Mouse (Mus musculus): Measurements from ENCODE around the gene Tmtc4. TPM values are rescaled to one million over a fixed set of nuclear protein-coding genes. Genes with fewer than 3 reads are reported as not detected.

Gene Tmtc4
- polyA plus RNA-seq, 1 experiment from 2014 or later, result 48.0 TPM

GRCm38 (mm10) chr14:122902136-122902535, 81.7 kb downstream of the Tmtc4 start:
- no peak overlapping the region for H3K4me2 ChIP-seq (ENCODE audit: low read length)
- no peak overlapping the region for H3K27ac ChIP-seq (ENCODE audit: low read length)
- no peaks in the 10 kb centered on the region for H3K4me1 ChIP-seq (ENCODE audit: control insufficient read depth, insufficient read depth, low read length)
- no peak overlapping the region for H3K4me3 ChIP-seq (ENCODE audit: low read depth, low read length)
- H3K36me3 ChIP-seq (ENCODE audit: control insufficient read depth, insufficient read depth, low read length), result peaks cover 3% of the 10 kb centered on the region; the same call in 1 of the 2 replicates
- ATAC-seq, result no peak
- H3K9me3 ChIP-seq (replicated peaks; ENCODE audit: control insufficient read depth, low read length, poor library complexity, severe bottlenecking), result no peaks in the 10 kb centered on the region
- H3K27me3 ChIP-seq (ENCODE audit: control insufficient read depth, insufficient read depth, low read depth, low read length), result no peaks in the 10 kb centered on the region
- H3K9ac ChIP-seq (ENCODE audit: low read depth, low read length), result no peak overlapping the region
- 58% methylated on average over 2 of the region's 2 CpGs for WGBS

- no peaks in the 10 kb centered on the region for H3K4me1 ChIP-seq (ENCODE audit: control insufficient read depth, insufficient read depth, low read length)
- ATAC-seq, result no peak
- H3K4me3 ChIP-seq (ENCODE audit: low read depth, low read length), result no peak overlapping the region
- H3K9ac ChIP-seq (ENCODE audit: low read depth, low read length), result no peak overlapping the region
- no peaks in the 10 kb centered on the region for H3K27me3 ChIP-seq (ENCODE audit: control insufficient read depth, insufficient read depth, low read depth, low read length)
- WGBS, result 88% methylated on average over 2 of the region's 2 CpGs
- H3K9me3 ChIP-seq (replicated peaks; ENCODE audit: control insufficient read depth, low read length, poor library complexity, severe bottlenecking), result no peaks in the 10 kb centered on the region
- no peak overlapping the region for H3K27ac ChIP-seq (ENCODE audit: low read length)
- H3K4me2 ChIP-seq (ENCODE audit: low read length), result no peak overlapping the region
- peaks cover 3% of the 10 kb centered on the region; the same call in 1 of the 2 replicates for H3K36me3 ChIP-seq (ENCODE audit: control insufficient read depth, insufficient read depth, low read length)
Observed at GRCm38 (mm10) chr14:122901715-122902114, 82.1 kb downstream of the Tmtc4 start.

GRCm38 (mm10) chr14:122901177-122901576, 82.7 kb downstream of the Tmtc4 start:
- peaks cover 3% of the 10 kb centered on the region; the same call in 1 of the 2 replicates for H3K36me3 ChIP-seq (ENCODE audit: control insufficient read depth, insufficient read depth, low read length)
- H3K27ac ChIP-seq (ENCODE audit: low read length), result no peak overlapping the region
- H3K4me3 ChIP-seq (ENCODE audit: low read depth, low read length), result no peak overlapping the region
- no peaks in the 10 kb centered on the region for H3K9me3 ChIP-seq (replicated peaks; ENCODE audit: control insufficient read depth, low read length, poor library complexity, severe bottlenecking)
- H3K4me2 ChIP-seq (ENCODE audit: low read length), result no peak overlapping the region
- no peaks in the 10 kb centered on the region for H3K27me3 ChIP-seq (ENCODE audit: control insufficient read depth, insufficient read depth, low read depth, low read length)
- no peaks in the 10 kb centered on the region for H3K4me1 ChIP-seq (ENCODE audit: control insufficient read depth, insufficient read depth, low read length)
- WGBS, result 79% methylated on average over 3 of the region's 3 CpGs
- H3K9ac ChIP-seq (ENCODE audit: low read depth, low read length), result no peak overlapping the region
- ATAC-seq, result no peak

- no peaks in the 10 kb centered on the region for H3K27me3 ChIP-seq (ENCODE audit: control insufficient read depth, insufficient read depth, low read depth, low read length)
- H3K36me3 ChIP-seq (ENCODE audit: control insufficient read depth, insufficient read depth, low read length), result peaks cover 3% of the 10 kb centered on the region; the same call in 1 of the 2 replicates
- no peak overlapping the region for H3K27ac ChIP-seq (ENCODE audit: low read length)
- no peak overlapping the region for H3K9ac ChIP-seq (ENCODE audit: low read depth, low read length)
- H3K4me2 ChIP-seq (ENCODE audit: low read length), result no peak overlapping the region
- no peak overlapping the region for H3K4me3 ChIP-seq (ENCODE audit: low read depth, low read length)
- no peak for ATAC-seq
- H3K4me1 ChIP-seq (ENCODE audit: control insufficient read depth, insufficient read depth, low read length), result no peaks in the 10 kb centered on the region
- H3K9me3 ChIP-seq (replicated peaks; ENCODE audit: control insufficient read depth, low read length, poor library complexity, severe bottlenecking), result no peaks in the 10 kb centered on the region
Observed at GRCm38 (mm10) chr14:122900679-122901078, 83.2 kb downstream of the Tmtc4 start.

GRCm38 (mm10) chr14:122898550-122898949, 85.3 kb downstream of the Tmtc4 start:
- Histone ChIP-seq H3K9ac (ENCODE audit: low read depth, low read length) (no peak overlapping the region), H3K4me3 (ENCODE audit: low read depth, low read length) (no peak overlapping the region), H3K36me3 (ENCODE audit: control insufficient read depth, insufficient read depth, low read length) (no peaks in the 10 kb centered on the region), H3K4me2 (ENCODE audit: low read length) (no peak overlapping the region), H3K27me3 (ENCODE audit: control insufficient read depth, insufficient read depth, low read depth, low read length) (no peaks in the 10 kb centered on the region), H3K27ac (ENCODE audit: low read length) (no peak overlapping the region), H3K9me3 (replicated peaks; ENCODE audit: control insufficient read depth, low read length, poor library complexity, severe bottlenecking) (no peaks in the 10 kb centered on the region), H3K4me1 (ENCODE audit: control insufficient read depth, insufficient read depth, low read length) (no peaks in the 10 kb centered on the region)
- ATAC-seq, result no peak

- ATAC-seq, result no peak
- no peak overlapping the region for H3K4me2 ChIP-seq (ENCODE audit: low read length)
Observed at GRCm38 (mm10) chr14:122896106-122896505, 87.7 kb downstream of the Tmtc4 start.

GRCm38 (mm10) chr14:122891470-122891968, 92.3 kb downstream of the Tmtc4 start:
- Histone ChIP-seq H3K4me1 (ENCODE audit: control insufficient read depth, insufficient read depth, low read length) (no peaks in the 10 kb centered on the region), H3K27ac (ENCODE audit: low read length) (no peak overlapping the region), H3K27me3 (ENCODE audit: control insufficient read depth, insufficient read depth, low read depth, low read length) (no peaks in the 10 kb centered on the region), H3K9ac (ENCODE audit: low read depth, low read length) (no peak overlapping the region), H3K4me2 (ENCODE audit: low read length) (no peak overlapping the region), H3K36me3 (ENCODE audit: control insufficient read depth, insufficient read depth, low read length) (no peaks in the 10 kb centered on the region; the same call in 1 of the 2 replicates), H3K9me3 (replicated peaks; ENCODE audit: control insufficient read depth, low read length, poor library complexity, severe bottlenecking) (no peaks in the 10 kb centered on the region), H3K4me3 (ENCODE audit: low read depth, low read length) (no peak overlapping the region)
- no peak for ATAC-seq
- WGBS, result 96% methylated on average over 12 of the region's 12 CpGs

More at GRCm38 (mm10) chr14:122896106-122896505, 87.7 kb downstream of the Tmtc4 start:
- H3K4me3 ChIP-seq (ENCODE audit: low read depth, low read length), result no peak overlapping the region
- 100% methylated on average over 1 of the region's 1 CpGs for WGBS
- no peaks in the 10 kb centered on the region; the same call in 1 of the 2 replicates for H3K36me3 ChIP-seq (ENCODE audit: control insufficient read depth, insufficient read depth, low read length)
- no peak overlapping the region for H3K9ac ChIP-seq (ENCODE audit: low read depth, low read length)
- H3K27ac ChIP-seq (ENCODE audit: low read length), result no peak overlapping the region
- H3K27me3 ChIP-seq (ENCODE audit: control insufficient read depth, insufficient read depth, low read depth, low read length), result no peaks in the 10 kb centered on the region
- H3K9me3 ChIP-seq (replicated peaks; ENCODE audit: control insufficient read depth, low read length, poor library complexity, severe bottlenecking), result no peaks in the 10 kb centered on the region
- no peaks in the 10 kb centered on the region for H3K4me1 ChIP-seq (ENCODE audit: control insufficient read depth, insufficient read depth, low read length)

- no peak overlapping the region for H3K4me2 ChIP-seq (ENCODE audit: low read length)
- 91% methylated on average over 1 of the region's 1 CpGs for WGBS
Observed at GRCm38 (mm10) chr14:122888480-122888872, 95.4 kb downstream of the Tmtc4 start.

GRCm38 (mm10) chr14:122887702-122888479, 95.9 kb downstream of the Tmtc4 start:
- Histone ChIP-seq H3K4me3 (ENCODE audit: low read depth, low read length) (no peak overlapping the region), H3K27ac (ENCODE audit: low read length) (no peak overlapping the region), H3K9me3 (replicated peaks; ENCODE audit: control insufficient read depth, low read length, poor library complexity, severe bottlenecking) (no peaks in the 10 kb centered on the region), H3K27me3 (ENCODE audit: control insufficient read depth, insufficient read depth, low read depth, low read length) (no peaks in the 10 kb centered on the region), H3K4me1 (ENCODE audit: control insufficient read depth, insufficient read depth, low read length) (peaks cover 8% of the 10 kb centered on the region), H3K36me3 (ENCODE audit: control insufficient read depth, insufficient read depth, low read length) (no peaks in the 10 kb centered on the region; the same call in 1 of the 2 replicates), H3K9ac (ENCODE audit: low read depth, low read length) (no peak overlapping the region), H3K4me2 (ENCODE audit: low read length) (no peak overlapping the region)
- ATAC-seq, result no peak
- 88% methylated on average over 3 of the region's 3 CpGs for WGBS

More at GRCm38 (mm10) chr14:122888480-122888872, 95.4 kb downstream of the Tmtc4 start:
- no peak overlapping the region for H3K9ac ChIP-seq (ENCODE audit: low read depth, low read length)
- H3K27ac ChIP-seq (ENCODE audit: low read length), result no peak overlapping the region
- H3K27me3 ChIP-seq (ENCODE audit: control insufficient read depth, insufficient read depth, low read depth, low read length), result no peaks in the 10 kb centered on the region
- H3K36me3 ChIP-seq (ENCODE audit: control insufficient read depth, insufficient read depth, low read length), result no peaks in the 10 kb centered on the region; the same call in 1 of the 2 replicates
- no peak for ATAC-seq
- H3K4me1 ChIP-seq (ENCODE audit: control insufficient read depth, insufficient read depth, low read length), result peaks cover 2% of the 10 kb centered on the region
- H3K4me3 ChIP-seq (ENCODE audit: low read depth, low read length), result no peak overlapping the region
- H3K9me3 ChIP-seq (replicated peaks; ENCODE audit: control insufficient read depth, low read length, poor library complexity, severe bottlenecking), result no peaks in the 10 kb centered on the region
